Mouse (Mus musculus): Measurements from ENCODE around the gene Kcnab1.

GRCm38 (mm10) chr3:65176846-65177245, 67.7 kb downstream of the Kcnab1 start:
- TF ChIP-seq EP300 (IDR thresholded peaks at IDR 0.05; ENCODE audit: low read length), result no peak
- no peak for TF ChIP-seq ZNF384 (IDR thresholded peaks at IDR 0.05; ENCODE audit: low read depth, low read length)
- TF ChIP-seq POLR2A (IDR thresholded peaks at IDR 0.05; ENCODE audit: low read depth, low read length), result no peak
- no peak for TF ChIP-seq POLR2AphosphoS2 (IDR thresholded peaks at IDR 0.05; ENCODE audit: low read depth, low read length)
- TF ChIP-seq CTCF (conservative IDR thresholded peaks at IDR 0.05 in 1 of 2, IDR thresholded peaks at IDR 0.05 in 1 of 2; ENCODE audit: low read depth in 2 of 2, low read length in 2 of 2), result no peak
- no peak for TF ChIP-seq SIN3A (IDR thresholded peaks at IDR 0.05; ENCODE audit: low read length)
- no peak for TF ChIP-seq ELF1 (IDR thresholded peaks at IDR 0.05; ENCODE audit: low read depth, low read length)
- no peak for TF ChIP-seq HCFC1 (IDR thresholded peaks at IDR 0.05; ENCODE audit: low read depth, low read length)
- TF ChIP-seq USF2 (conservative IDR thresholded peaks at IDR 0.05; ENCODE audit: low read depth, low read length), result no peak
- no peak for TF ChIP-seq TCF12 (IDR thresholded peaks at IDR 0.05; ENCODE audit: low read depth, low read length)
- TF ChIP-seq MAZ (IDR thresholded peaks at IDR 0.05; ENCODE audit: low read depth, low read length), result no peak
- no peak for TF ChIP-seq MAFK (IDR thresholded peaks at IDR 0.05; ENCODE audit: insufficient replicate concordance, low read length)
- TF ChIP-seq MAX (IDR thresholded peaks at IDR 0.05; ENCODE audit: low read length), result no peak
- TF ChIP-seq RCOR1 (conservative IDR thresholded peaks at IDR 0.05; ENCODE audit: low read depth, low read length), result no peak
